Mouse (Mus musculus) spleen, adult 2 months (tissue): ENCODE measurements at regions not wholly inside any gene's neighbourhood (a gene's known extent, or its start where the extent isn't known, plus 50 kb on each side); places are given as distances from the start of the nearest gene placed in this dataset.

Experiments used
- CTCF ChIP-seq: fragments of 200-500 bp; IDR thresholded peaks from 2 replicates; pipeline ENCODE4 v1.5.1; 2011; ENCODE audit warnings: mild to moderate bottlenecking, inconsistent platforms; ENCODE audit not compliant: insufficient read depth, insufficient read length, insufficient replicate concordance; ENCODE audit errors: extremely low read depth
- POLR2A ChIP-seq: fragments of 200-500 bp; IDR thresholded peaks from 2 replicates; pipeline ENCODE4 v1.6.1; 2011; ENCODE audit warnings: low read depth, low read length, inconsistent platforms

DNA sequence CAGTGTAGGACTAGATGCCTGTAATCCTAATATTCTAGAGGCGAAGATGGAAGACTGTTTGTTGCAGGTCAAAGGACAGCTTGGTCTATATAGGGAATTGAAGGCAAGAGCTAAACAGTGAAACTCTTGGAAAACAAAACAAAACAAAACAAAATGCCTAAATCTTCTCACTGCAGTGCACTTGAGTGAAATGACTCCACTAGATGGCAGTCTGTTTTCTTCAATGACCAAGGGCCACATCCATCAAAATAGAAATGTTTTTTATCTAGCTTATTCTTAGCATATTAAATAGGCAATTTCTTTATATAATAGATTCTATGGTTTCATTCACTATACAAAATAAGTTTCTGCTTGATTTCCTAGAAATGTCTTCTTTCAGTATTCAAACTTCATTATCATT lies 279.7 kb downstream of the Tex13c3 start:
- TF ChIP-seq CTCF: no peak
- no peak for TF ChIP-seq POLR2A
